Mouse (Mus musculus): ENCODE results near the gene Kank3. TPM values are rescaled to one million over a fixed set of nuclear protein-coding genes. Genes with fewer than 3 reads are reported as not detected.

The Kank3 gene
- polyA plus RNA-seq (2017; shearing (Covaris generic)): 3.2 TPM

DNA sequence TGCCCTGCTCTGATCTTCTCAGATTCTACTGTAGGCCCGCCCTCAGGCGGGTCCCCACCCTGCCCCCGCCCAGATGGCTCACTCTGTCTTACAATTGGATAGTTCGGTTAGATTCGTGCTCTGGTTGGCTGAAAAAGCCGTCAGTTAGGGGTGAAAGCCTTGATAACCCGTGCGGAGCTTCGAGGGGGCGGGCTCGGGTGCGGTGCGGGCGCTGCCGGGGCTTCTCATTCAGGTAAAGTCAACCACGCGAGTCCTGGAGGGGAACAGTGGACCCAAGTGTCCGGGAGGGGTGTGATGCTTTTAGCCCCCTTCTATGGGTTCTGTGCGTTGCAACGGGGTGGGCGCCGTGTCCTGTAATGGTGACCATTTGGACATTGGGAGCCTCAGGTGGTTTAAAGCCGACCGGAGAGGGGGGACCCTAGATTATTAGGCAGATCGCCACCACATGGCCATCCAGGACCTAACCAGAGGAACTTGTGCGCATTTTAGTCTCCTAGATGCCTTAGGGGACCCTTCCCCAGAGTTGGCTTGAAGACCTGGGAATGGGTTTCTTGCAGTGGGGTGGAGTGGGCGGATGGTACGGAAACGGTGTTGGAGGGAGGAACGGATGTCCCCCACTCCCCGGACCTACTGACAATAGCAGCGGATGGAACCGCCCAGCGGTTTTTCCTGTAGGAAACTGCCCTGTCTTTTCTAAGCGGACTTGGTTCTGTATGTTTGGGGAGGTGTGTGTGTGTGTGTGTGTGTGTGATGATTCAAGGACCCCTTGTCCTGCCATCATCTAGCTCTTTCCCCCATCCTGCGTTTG lies at the start of gene Kank3:
TSS of gene Kank3 (plus strand) at position 186 of the 808 bp plus-strand sequence.

DNA sequence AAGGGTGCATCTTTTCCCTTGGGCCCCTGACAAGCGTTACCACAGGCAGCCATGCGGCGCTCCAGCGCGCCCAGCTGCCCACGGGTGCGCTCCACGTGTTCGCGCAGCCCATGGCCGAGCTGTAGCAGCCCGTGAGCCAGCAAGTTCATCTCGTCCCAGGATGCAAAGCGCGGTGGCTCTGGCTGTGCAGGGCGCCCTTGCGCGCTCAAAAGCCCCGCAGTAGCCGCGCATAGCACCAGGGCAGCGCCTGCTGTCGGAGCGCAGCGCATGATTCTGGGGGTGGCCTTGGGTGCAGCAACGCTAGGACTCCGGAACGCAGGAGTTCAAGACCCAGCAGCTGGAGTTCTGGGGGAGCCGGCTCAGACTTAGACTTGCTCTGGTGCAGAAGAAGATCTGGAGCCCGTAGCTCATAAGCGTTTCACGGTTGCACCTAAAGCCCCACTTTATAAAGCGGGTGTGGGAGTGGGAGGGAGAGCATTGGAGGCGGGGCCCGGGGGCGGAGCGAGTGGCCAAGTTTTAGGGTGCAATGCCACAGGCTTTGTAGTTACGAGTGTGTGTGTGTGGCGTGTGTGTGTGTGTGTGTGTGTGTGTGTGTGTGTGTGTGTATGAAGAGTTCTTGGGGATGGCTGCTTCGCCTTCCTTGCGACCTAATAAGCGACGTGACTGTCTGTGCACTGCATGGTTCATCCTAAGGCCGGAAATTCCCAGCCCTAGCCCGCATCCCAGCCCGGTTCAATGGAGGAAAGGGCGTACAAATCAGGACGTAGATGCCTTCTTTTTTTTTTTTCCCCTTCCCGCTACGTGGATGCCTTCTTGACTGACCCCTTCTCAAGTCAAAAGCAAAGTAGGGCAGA lies 29.0 kb upstream of the Kank3 start, which contains the start of gene Angptl4:
TSS of gene Angptl4 (minus strand) at position 707 of the 854 bp plus-strand sequence.

DNA sequence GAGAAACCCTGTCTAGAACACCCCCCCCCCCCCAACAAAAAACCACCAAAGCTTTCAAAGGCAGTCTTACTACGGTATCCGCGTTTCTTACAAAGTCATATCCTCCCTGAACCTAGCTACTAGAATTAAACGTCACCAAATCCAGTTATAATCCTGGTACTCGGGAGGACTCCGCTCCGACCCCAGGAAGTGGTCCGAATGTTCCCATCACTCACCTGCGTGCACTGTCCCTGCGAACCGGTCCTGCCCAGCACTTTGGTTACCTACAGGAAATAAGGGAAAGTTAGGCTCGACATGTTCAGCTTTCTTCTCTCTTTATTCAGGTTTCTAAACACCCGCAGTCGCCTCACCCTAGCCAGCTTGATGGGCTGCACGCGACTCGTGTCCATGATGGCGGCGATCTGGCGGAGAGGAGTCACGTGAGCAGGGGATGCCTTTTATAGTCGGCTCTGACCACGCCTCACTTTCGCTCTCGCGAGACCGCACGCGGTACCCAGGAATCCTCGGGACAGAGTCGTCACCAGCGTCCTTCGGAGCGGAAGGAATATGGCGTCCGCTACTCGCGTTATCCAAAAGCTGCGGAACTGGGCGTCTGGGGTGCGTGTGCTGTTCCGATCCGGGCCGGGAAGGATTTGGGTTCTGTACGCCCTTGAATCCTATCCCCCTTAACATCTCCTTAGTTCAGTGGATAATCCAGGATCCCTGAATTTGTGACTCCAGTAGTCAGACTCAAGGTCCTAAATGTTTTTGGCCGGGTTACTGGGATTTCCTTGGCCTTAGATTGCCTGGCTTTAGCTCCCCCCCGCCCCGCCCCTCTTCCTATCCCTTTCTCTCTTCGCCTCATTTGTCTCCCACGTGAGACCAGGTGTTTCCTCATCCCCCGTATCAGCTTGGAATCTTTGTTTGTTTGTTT lies 14.0 kb downstream of the Kank3 start, which contains the start of the genes Rps28 and Ndufa7:
TSS of gene Rps28 (minus strand) at position 479 of the 913 bp plus-strand sequence.
TSS of gene Ndufa7 (plus strand) at position 489 of the 913 bp plus-strand sequence.

GRCm38 (mm10) chr17:33842966-33843795 lies 32.9 kb downstream of the Kank3 start, which contains the start of gene Cd320:
Gene Cd320, plus strand, starts transcription at chr17:33843091.

Other genes starting within 250 kb of the Kank3 start
- gene Zfp414, start 181.4 kb upstream of the Kank3 start, polyA plus RNA-seq (2017; shearing (Covaris generic)): 82.5 TPM
- 2.5 TPM for gene Pram1, start 172.5 kb upstream of the Kank3 start, polyA plus RNA-seq (2017; shearing (Covaris generic))
- 352 TPM for gene Hnrnpm, start 123.7 kb upstream of the Kank3 start, polyA plus RNA-seq (2017; shearing (Covaris generic))
- 33.3 TPM for gene March2, start 91.8 kb upstream of the Kank3 start, polyA plus RNA-seq (2017; shearing (Covaris generic))
- 331 TPM for gene Rab11b, start 50.0 kb upstream of the Kank3 start, polyA plus RNA-seq (2017; shearing (Covaris generic))
- gene Angptl4, start 28.7 kb upstream of the Kank3 start, polyA plus RNA-seq (2017; shearing (Covaris generic)): 3.4 TPM
- 1,412 TPM for gene Rps28, start 14.0 kb downstream of the Kank3 start, polyA plus RNA-seq (2017; shearing (Covaris generic))
- 422 TPM for gene Ndufa7, start 14.1 kb downstream of the Kank3 start, polyA plus RNA-seq (2017; shearing (Covaris generic))
- 26.2 TPM for gene Cd320, start 32.6 kb downstream of the Kank3 start, polyA plus RNA-seq (2017; shearing (Covaris generic))
- not detected for gene Gm7029, start 63.3 kb downstream of the Kank3 start, polyA plus RNA-seq (2017; shearing (Covaris generic))
- 5.5 TPM for gene Kifc1, start 80.1 kb downstream of the Kank3 start, polyA plus RNA-seq (2017; shearing (Covaris generic))
- 4.0 TPM for gene Platr17, start 94.6 kb downstream of the Kank3 start, polyA plus RNA-seq (2017; shearing (Covaris generic))
- gene Daxx, start 98.9 kb downstream of the Kank3 start, polyA plus RNA-seq (2017; shearing (Covaris generic)): 143 TPM
- 701 TPM for gene Tapbp, start 105.4 kb downstream of the Kank3 start, polyA plus RNA-seq (2017; shearing (Covaris generic))
- 23.0 TPM for gene Zbtb22, start 105.4 kb downstream of the Kank3 start, polyA plus RNA-seq (2017; shearing (Covaris generic))
- 107 TPM for gene Rgl2, start 119.0 kb downstream of the Kank3 start, polyA plus RNA-seq (2017; shearing (Covaris generic))
- gene Pfdn6, start 129.8 kb downstream of the Kank3 start, polyA plus RNA-seq (2017; shearing (Covaris generic)): 152 TPM
- 76.0 TPM for gene Wdr46, start 130.1 kb downstream of the Kank3 start, polyA plus RNA-seq (2017; shearing (Covaris generic))
- 46.4 TPM for gene B3galt4, start 141.0 kb downstream of the Kank3 start, polyA plus RNA-seq (2017; shearing (Covaris generic))
- 90.1 TPM for gene Vps52, start 145.3 kb downstream of the Kank3 start, polyA plus RNA-seq (2017; shearing (Covaris generic))
- gene Rps18, start 145.5 kb downstream of the Kank3 start, polyA plus RNA-seq (2017; shearing (Covaris generic)): 3,509 TPM
- gene H2-K1, start 189.8 kb downstream of the Kank3 start, polyA plus RNA-seq (2017; shearing (Covaris generic)): 12,738 TPM
- 15.2 TPM for gene Ring1, start 214.2 kb downstream of the Kank3 start, polyA plus RNA-seq (2017; shearing (Covaris generic))
- gene H2-Ke6, start 217.5 kb downstream of the Kank3 start, polyA plus RNA-seq (2017; shearing (Covaris generic)): 37.9 TPM
- gene Slc39a7, start 221.2 kb downstream of the Kank3 start, polyA plus RNA-seq (2017; shearing (Covaris generic)): 157 TPM
- gene Rxrb, start 221.3 kb downstream of the Kank3 start, polyA plus RNA-seq (2017; shearing (Covaris generic)): 23.4 TPM
- gene Col11a2, start 228.9 kb downstream of the Kank3 start, polyA plus RNA-seq (2017; shearing (Covaris generic)): 2.1 TPM